Mouse (Mus musculus) hindbrain, embryonic 11.5 days (tissue): ENCODE results near the gene Nkain4. TPM values are rescaled to one million over a fixed set of nuclear protein-coding genes. Genes with fewer than 3 reads are reported as not detected.

Experiments
- polyA plus RNA-seq: library from polyadenylated mRNA; unstranded; fragments of >200 nt; fragmentation: Nextera tagmentation; extraction: Ambion mirVana; gene quantifications from 2 replicates; pipeline ENCODE4 v1.2.1, GENCODE M21; 2014

Nkain4 gene
- polyA plus RNA-seq, 1 experiment from 2014 or later = 80.5 TPM

Other genes starting within 250 kb of the Nkain4 start
- gene Dido1, start 244.7 kb downstream of the Nkain4 start, polyA plus RNA-seq = 29.5 and 39.7 TPM in 2 replicates
- gene Gid8, start 244.6 kb downstream of the Nkain4 start, polyA plus RNA-seq = 59.6 and 70.0 TPM in 2 replicates
- gene Slc17a9, start 229.4 kb downstream of the Nkain4 start, polyA plus RNA-seq = 0.14 and 0.45 TPM in 2 replicates
- 3.0 and 3.7 TPM in 2 replicates for gene Bhlhe23, start 177.8 kb downstream of the Nkain4 start, polyA plus RNA-seq
- gene Ythdf1, start 33.8 kb downstream of the Nkain4 start, polyA plus RNA-seq = 57.3 and 69.4 TPM in 2 replicates
- gene Birc7, start 25.7 kb downstream of the Nkain4 start, polyA plus RNA-seq = 0.49 and 0.65 TPM in 2 replicates
- 50.2 and 50.5 TPM in 2 replicates for gene Arfgap1, start 12.5 kb upstream of the Nkain4 start, polyA plus RNA-seq
- gene Col20a1, start 31.8 kb upstream of the Nkain4 start, polyA plus RNA-seq = 0.56 and 0.78 TPM in 2 replicates
- 45.0 and 54.1 TPM in 2 replicates for gene Chrna4, start 88.8 kb upstream of the Nkain4 start, polyA plus RNA-seq
- gene Kcnq2, start 180.6 kb upstream of the Nkain4 start, polyA plus RNA-seq = 16.3 and 18.9 TPM in 2 replicates
- gene Eef1a2, start 202.3 kb upstream of the Nkain4 start, polyA plus RNA-seq = 1.3 and 1.5 TPM in 2 replicates
- 393 and 410 TPM in 2 replicates for gene Ppdpf, start 232.5 kb upstream of the Nkain4 start, polyA plus RNA-seq
- gene Ptk6, start 248.1 kb upstream of the Nkain4 start, polyA plus RNA-seq = not detected in 2 replicates